In the genomic region with DNA sequence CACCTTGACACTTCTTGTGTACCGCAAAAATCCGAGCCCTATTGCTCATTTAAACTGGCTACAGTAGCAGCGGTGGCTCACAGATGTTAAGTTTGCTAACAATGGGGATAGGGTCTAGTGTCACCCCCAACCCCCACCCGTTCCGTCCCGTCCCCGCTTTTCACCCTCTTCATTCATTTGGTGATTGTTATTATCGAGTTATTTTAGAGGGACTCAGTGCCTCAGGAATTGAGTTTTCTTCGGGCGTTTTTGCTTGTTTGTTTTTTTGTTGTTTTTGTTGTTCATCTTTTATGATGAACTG, we compare ENCODE assay signal across 8 mouse cellular contexts. TPM values are rescaled to one million over a fixed set of nuclear protein-coding genes. Genes with fewer than 3 reads are reported as not detected.
DNase-seq lines count a peak whose midpoint lies in the region; ATAC-seq lines count a peak whose summit lies in the region.

No protein-coding gene starts in this region.

- no peaks in the 10 kb centered on the region for H3K9me3 ChIP-seq in limb, embryonic 12.5 days
- no peaks in the 10 kb centered on the region for H3K9me3 ChIP-seq in stomach, embryonic 15.5 days

- peak overlapping the region; percentile 83 for H3K9ac ChIP-seq in limb, embryonic 12.5 days (replicated peaks)
- peak overlapping the region; percentile 84 for H3K9ac ChIP-seq in stomach, embryonic 15.5 days

- peak; percentile 39; the same call in 1 of the 2 replicates for ATAC-seq in limb, embryonic 12.5 days (ENCODE audit: insufficient number of reproducible peaks, insufficient read depth, low FRiP score, low TSS enrichment, low read depth)
- ATAC-seq in stomach, embryonic 15.5 days (ENCODE audit: insufficient read depth, low FRiP score, low read depth) = no peak

- no peaks in the 10 kb centered on the region for H3K27me3 ChIP-seq in limb, embryonic 12.5 days
- no peaks in the 10 kb centered on the region for H3K27me3 ChIP-seq in stomach, embryonic 15.5 days (replicated peaks)

- under 1% methylated on average over 10 of the region's 10 CpGs for WGBS in limb, embryonic 12.5 days
- WGBS in stomach, embryonic 15.5 days = under 1% methylated on average over 10 of the region's 10 CpGs

- H3K27ac ChIP-seq in limb, embryonic 12.5 days = peak overlapping the region; percentile 93
- peak overlapping the region; percentile 94 for H3K27ac ChIP-seq in stomach, embryonic 15.5 days

- peaks cover 21% of the 10 kb centered on the region for H3K36me3 ChIP-seq in limb, embryonic 12.5 days
- H3K36me3 ChIP-seq in stomach, embryonic 15.5 days = 0 out of 2 replicates have a peak, but pooled peaks cover 12% of the 10 kb centered on the region

- H3K4me1 ChIP-seq in limb, embryonic 12.5 days (replicated peaks) = peaks cover 7% of the 10 kb centered on the region; the same call in 1 of the 2 replicates
- H3K4me1 ChIP-seq in stomach, embryonic 15.5 days = peaks cover 10% of the 10 kb centered on the region

- peak overlapping the region; percentile 72 for H3K4me3 ChIP-seq in limb, embryonic 12.5 days (replicated peaks)
- peak overlapping the region; percentile 73 for H3K4me3 ChIP-seq in stomach, embryonic 15.5 days (replicated peaks)

- DNase-seq in adrenal gland, postnatal 14 days = peak; percentile 8
- DNase-seq in adrenal gland, adult (ENCODE audit: inconsistent age in 2 of 2, low spot score in 1 of 2) = no peak
- peak; percentile 7 for DNase-seq in right cerebral cortex, postnatal 14 days
- DNase-seq in right cerebral cortex, adult 2 months (ENCODE audit: low spot score in 2 of 2) = no peak
- DNase-seq in cerebellum, adult 9-10 months = no peak
- no peak for DNase-seq in frontal cortex, postnatal 14 days (ENCODE audit: low spot score in 2 of 2)

- H3K4me2 ChIP-seq in limb, embryonic 12.5 days = peak overlapping the region; percentile 56
- peak overlapping the region; percentile 57 for H3K4me2 ChIP-seq in stomach, embryonic 15.5 days

RNA-seq across cellular contexts. Expression of gene G2e3, which starts 0.8 kb away (rescaled TPM):
- 11.2 and 12.6 TPM in 2 replicates for total RNA-seq in adrenal gland, postnatal 14 days (2021)
- polyA plus RNA-seq in limb, embryonic 12.5 days (2016; fragmentation: Nextera tagmentation; extraction: Ambion mirVana) = 50.0 and 50.3 TPM in 2 replicates
- 30.9 and 31.3 TPM in 2 replicates for polyA plus RNA-seq in stomach, embryonic 15.5 days (2015; fragmentation: Nextera tagmentation; extraction: Ambion mirVana)

RNA-seq across cellular contexts. Expression of gene Scfd1, which starts 28.7 kb away (rescaled TPM):
- total RNA-seq in adrenal gland, postnatal 14 days (2021) = 58.0 and 63.3 TPM in 2 replicates
- 79.8 and 82.8 TPM in 2 replicates for polyA plus RNA-seq in limb, embryonic 12.5 days (2016; fragmentation: Nextera tagmentation; extraction: Ambion mirVana)
- 81.4 and 91.8 TPM in 2 replicates for polyA plus RNA-seq in stomach, embryonic 15.5 days (2015; fragmentation: Nextera tagmentation; extraction: Ambion mirVana)

Comparison
In these comparisons a context has a peak if more than half of its experiments do, and no peak if none do; other contexts are left out.
1. DNase-seq: peak in adrenal gland, postnatal 14 days (single experiment) and right cerebral cortex, postnatal 14 days (single experiment); none in adrenal gland, adult (0 of 2), right cerebral cortex, adult 2 months (0 of 2), cerebellum, adult 9-10 months (single experiment) and frontal cortex, postnatal 14 days (0 of 2).